Mouse (Mus musculus): ENCODE data around the gene Tab3.

Tab3 gene

DNA sequence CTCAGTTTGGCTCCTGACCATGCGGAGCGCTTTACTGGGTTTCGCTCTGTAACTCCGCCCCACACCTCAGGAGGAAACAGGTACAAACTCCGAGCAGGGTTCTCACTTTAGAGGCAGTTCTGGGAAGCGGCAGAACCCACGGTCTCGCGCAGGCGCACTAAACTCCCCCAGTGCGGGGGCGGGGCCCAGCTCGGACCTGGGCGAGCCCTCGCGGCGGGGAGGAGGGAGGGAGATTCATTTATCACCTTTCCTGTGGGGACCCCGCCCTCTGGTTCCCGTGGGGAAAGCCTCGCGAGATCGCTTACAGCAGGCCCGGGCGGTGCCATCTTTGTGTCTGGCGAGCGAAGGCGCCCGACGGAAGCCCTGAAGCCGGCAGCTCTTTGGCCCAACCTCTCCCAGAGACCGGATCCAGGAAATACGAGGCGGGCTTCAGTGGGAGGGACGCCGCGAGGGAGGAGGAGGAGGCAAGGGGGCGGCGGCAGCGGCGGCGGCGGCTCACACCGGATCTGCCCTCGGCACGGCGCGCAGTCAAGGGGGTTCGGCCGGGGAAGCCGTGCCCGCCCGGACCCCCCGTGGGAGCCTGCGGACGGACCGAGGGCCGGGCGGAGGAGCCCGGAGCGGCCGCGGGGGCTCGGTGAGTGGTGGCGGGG lies at the start of gene Tab3:
TSS of gene Tab3 (plus strand) at position 491 of the 650 bp plus-strand sequence.
- peak; percentile 88 to 92 for DNase-seq (ENCODE audit: low spot score in 2 of 2)

DNA sequence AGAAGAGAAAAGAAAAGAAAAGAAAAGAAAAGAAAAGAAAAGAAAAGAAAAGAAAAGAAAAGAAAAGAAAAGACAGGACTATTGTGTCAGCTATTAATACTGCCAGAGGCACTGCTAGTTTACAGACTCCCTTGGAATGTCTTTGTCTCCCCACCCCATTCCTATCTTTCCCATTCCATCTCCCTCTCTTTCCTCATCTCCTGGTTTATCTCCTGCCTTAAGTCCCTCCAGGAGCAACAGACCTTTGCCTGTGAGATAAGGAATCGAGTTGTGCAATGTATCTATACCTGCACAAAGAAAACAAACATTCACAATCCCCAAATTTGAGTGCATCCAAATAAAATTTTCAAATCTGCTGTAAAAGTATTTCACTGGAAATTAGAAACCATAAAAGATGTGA lies 48.3 kb upstream of the Tab3 start:
- no peak for DNase-seq (ENCODE audit: low spot score in 2 of 2)

DNA sequence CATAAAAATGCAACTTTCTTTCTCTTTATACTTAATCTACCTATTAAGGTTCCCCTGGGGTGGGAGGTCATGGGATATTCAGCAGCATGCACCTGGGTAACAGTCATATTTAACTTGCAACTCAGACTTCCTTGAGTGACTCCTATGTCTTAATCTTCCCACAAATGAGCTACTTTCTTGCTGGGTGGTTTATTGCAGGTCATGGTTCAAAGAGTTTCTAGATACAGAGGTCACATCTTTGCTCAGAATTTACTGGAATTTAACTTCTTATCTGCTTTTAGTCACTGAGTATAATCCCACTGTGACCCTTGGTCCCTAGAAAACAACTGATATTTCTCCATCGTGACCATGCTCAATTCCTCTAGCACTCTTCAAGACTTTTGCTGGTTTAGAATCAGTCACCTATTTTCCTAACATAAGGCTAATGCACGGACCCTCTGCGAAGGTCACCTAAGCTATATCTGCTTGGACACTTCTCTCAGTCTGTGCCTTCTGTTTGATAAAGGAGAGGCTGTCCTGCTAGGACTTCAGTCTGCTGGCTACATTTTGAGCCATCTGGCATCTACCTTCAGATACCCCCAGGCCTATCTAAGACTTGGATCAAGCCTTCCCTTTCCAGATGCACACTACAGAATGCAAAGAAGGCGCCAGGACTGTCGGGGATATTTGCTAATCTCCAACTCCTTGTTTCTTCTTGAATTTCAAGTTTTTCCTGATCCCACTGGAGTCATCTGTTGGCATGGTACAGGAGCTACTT lies 47.4 kb upstream of the Tab3 start:
- DNase-seq (ENCODE audit: low spot score in 2 of 2): no peak

DNA sequence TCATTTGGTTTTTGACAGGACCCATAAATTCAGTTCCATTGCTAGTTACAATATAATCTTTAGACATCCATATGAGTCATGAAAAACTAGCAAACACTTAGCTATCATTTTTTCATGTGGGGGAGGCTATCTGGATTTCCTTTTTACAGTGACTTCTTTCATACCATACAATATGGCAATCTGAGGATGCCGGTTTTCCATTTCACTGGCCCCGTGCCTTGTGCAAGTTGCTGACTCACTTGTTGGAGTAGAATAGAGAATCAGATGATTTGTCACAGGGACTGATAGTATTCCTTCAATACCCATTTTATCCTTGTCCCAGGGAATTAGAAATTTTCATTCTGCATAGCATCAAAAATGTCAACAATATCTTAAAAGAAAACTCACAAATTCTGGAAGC lies 14.9 kb upstream of the Tab3 start:
- no peak for DNase-seq (ENCODE audit: low spot score in 2 of 2)

DNA sequence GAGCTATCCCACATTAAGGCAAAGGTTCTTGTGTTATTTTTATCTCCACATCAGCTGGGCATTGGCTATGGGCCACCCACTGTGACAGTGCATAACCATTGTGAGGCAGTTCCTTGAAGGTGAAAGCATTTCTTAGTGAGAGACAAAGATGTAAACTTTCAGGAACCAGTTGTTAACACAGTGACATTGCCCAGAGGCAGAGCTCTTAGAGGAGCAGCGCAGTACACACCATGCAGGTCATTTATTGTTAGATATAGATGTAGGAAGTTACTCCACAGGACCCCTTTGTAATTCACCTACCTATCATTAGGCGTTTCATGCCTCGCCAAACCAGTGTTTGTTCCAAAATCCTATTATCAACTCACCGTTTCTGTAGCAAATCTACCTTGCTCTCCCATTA lies 7.6 kb upstream of the Tab3 start:
- no peak for DNase-seq (ENCODE audit: low spot score in 2 of 2)

DNA sequence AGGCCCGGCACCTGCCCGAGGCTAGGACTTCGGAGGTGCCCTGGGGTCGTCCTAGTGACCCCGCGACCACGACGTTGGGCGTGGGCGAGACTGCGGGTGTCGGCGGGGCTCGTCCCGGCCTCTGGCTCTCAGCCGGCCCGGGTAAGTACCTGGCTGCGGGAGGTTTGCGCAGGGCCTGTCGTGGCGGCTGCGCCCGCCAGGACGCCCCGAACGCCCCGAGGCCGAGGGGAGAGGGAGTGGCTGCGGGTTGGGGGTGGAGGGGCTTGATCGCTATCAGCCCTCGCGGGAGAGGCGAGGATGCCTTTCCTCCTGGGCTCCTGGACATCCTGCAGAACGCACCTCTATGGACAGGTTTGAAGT lies 340 bp downstream of the Tab3 start:
- peak in 1 of 2 experiments; percentile 6 for DNase-seq (ENCODE audit: low spot score in 2 of 2)

DNA sequence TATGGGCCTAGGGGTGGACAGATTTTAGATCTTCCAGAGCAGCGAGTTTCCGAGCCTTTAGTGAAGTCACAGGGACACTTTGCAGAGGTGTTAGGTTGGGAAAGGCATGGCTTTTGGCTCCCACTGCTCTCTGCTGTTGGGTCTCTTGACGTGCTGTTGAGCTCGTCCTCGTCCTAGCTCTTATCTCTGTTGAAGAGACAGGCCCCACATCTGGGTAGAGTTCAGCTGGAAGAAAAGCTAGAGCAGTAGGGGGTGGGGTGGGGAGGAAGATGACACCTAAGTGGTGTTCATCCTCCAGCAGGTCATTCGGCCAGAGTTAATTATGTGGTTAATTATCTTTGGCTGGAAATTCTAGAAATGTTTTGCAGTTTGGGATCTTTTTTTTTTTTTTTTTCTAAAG lies 2.5 kb downstream of the Tab3 start:
- no peak for DNase-seq (ENCODE audit: low spot score in 2 of 2)

DNA sequence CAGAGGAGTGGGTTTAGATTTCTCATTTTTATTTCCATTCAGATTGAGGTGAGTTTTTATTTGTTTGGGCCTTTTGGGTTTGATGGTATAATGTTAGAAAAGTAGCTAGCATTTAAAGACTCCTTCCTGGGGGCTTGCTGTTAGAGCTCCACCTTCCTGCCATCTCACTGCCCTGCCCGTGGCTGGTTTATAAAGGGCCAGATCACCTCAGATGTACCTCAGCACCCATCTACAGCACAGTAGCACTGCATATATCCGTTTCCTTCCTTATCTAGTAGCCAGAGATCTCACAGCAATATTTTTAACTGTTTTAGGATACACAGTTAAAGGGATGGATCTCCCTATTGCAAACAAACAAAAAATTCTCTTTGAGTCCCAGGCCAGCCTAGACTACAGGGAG lies 6.9 kb downstream of the Tab3 start:
- no peak for DNase-seq (ENCODE audit: low spot score in 2 of 2)

DNA sequence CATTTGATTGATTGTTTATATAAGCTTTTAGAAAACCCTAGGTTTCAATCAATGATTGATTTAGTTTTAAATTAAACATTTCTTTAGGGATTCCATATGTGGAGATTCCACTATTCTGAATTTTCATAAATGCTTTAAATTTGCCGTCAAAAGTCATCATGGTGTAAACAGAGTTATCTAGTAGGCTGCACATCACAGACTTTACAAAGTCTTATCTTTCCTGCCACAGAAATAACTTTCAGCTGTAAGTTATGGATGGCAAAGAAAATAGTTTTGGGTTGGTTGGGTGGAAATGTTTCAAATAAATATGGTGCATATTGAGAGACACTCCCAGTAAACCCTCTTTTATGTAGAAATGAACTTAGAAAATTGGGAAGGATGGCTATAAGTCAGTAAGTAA lies 8.7 kb downstream of the Tab3 start:
- DNase-seq (ENCODE audit: low spot score in 2 of 2): no peak

DNA sequence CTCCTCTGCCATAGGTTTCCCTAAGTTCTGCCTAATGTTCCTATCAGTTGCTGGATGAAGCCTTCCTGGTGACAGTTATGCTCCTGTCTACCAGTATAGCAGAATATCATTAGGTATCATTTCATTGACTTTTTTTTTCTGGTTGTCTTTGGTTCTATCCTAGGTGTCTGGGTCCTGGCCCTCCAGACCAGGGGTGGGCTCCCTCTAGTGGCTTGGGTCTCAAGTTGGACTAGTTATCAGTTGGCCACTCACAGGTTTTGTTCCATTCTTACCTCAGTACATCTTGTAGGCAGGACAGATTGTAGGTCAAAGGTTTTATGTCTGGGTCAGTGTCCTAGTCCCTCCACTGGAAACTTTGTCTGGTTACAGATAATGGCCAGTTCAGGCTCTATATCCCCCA lies 11.8 kb downstream of the Tab3 start:
- DNase-seq (ENCODE audit: low spot score in 2 of 2): no peak

DNA sequence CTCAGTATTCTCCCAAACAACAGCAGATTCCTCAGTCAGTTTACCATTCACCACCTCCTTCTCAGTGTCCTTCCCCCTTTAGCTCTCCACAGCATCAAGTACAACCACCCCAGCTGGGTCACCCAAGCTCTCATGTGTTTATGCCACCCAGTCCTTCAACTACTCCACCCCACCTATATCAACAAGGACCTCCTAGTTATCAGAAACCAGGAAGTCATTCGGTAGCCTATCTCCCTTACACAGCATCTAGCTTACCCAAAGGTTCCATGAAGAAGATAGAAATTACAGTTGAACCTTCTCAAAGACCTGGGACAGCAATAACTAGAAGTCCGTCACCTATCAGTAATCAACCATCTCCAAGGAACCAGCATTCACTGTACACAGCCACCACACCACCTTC lies 40.9 kb downstream of the Tab3 start:
- DNase-seq (ENCODE audit: low spot score in 2 of 2): no peak

DNA sequence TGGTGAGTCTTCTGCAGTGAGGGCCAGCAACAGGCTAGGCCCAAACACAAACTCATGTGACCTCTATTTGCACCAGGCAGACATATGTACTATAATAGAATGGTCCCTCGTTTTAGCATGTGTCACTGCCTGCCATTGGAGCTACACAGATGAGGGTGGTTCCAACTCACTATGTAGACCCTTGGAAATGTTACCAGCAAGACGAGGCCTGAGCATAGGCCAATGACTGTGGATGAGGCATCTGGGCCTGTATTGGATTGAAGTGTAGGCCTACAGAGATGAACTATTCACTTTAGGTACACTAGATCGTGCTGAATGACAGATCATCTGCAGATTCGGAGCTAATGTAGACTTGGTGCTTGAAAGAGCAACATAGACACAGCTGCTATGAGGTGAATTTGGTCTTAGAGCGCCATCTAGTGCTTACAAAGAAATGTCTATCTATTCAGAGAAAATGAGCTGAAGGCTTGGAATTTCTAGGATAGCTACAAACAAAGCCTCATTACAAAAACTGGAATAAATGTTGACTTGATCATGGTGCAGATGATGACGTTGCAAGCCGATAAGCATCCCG lies 72.5 kb downstream of the Tab3 start:
- peak in 1 of 2 experiments; percentile 2 for DNase-seq (ENCODE audit: low spot score in 2 of 2)

DNA sequence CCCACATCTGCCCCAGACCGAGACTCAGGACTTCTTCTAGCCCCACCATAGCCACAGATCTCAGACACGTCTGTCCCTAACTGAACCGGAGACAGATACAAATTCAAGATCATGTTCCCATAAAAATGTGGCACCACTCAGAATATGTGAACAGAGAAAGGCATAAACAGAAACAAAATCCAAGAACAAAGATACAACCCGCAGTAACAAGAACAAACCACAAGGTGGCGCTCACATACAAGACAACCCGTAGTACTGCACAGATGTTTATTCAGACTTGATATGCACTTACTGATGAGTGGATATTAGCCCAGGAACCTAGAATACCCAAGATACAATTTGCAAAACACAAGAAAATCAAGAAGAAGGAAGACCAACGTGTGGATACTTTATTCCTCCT lies 103.0 kb downstream of the Tab3 start:
- DNase-seq (ENCODE audit: low spot score in 2 of 2): peak in 1 of 2 experiments; percentile 13

DNA sequence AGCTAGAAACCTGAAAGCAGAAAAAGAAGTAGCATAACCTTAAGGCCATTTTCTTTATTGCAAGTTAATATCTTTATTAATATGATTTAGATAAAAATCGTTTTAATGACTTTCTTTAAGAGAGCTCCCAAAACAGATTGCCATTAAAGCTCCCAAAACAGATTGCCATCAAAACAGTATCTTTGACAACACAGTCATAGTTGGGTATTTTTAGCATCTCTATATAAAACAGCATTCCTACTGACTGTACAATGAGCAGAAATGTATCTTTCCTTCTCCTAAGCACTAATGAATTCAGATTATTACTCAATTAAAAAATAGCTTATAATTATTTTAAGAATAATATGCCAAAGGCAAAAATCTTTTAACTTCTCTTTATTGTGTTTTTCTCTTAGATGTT lies 108.3 kb downstream of the Tab3 start:
- DNase-seq (ENCODE audit: low spot score in 2 of 2): no peak

DNA sequence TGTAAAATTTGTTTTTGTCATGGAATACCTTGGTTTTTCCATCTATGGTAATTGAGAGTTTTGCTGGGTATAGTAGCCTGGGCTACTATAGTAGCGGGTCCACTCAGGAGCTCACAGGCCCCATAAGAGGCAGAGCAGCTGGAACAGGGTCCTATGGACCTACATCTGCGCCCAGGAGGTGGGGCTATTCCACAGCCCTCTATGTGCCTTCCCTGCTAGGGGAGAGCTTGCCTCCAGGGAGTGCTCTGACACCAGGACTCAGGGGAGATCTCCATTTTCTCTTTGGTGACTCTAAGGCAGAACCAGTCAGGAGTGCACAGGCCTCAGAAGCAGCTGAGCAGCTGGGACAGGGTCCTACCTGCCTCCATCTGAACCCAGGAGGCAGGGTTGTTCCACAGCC lies 109.9 kb downstream of the Tab3 start:
- DNase-seq (ENCODE audit: low spot score in 2 of 2): no peak

Measured in urinary bladder, adult 18-20 months (tissue).